Mouse (Mus musculus) stomach, embryonic 14.5 days (tissue): Measurements from ENCODE around the gene Ubash3b. TPM values are rescaled to one million over a fixed set of nuclear protein-coding genes. Genes with fewer than 3 reads are reported as not detected.

Experiments
- ATAC-seq: fragments of 200-750 bp; cut with Nextera tagmentation; 2 replicates; pipeline ENCODE4 v1.8.0; 2017; ENCODE audit warnings: low read depth, moderate TSS enrichment; ENCODE audit not compliant: insufficient number of reproducible peaks, insufficient read depth, low FRiP score
- H3K27ac ChIP-seq: fragments of 300-500 bp; sonication (generic); 2 replicates; pipeline ENCODE4 v1.5.1; 2014; ENCODE audit warnings: mild to moderate bottlenecking, low read length, moderate library complexity, mixed read lengths
- H3K27me3 ChIP-seq: fragments of 300-500 bp; sonication (generic); 2 replicates; pipeline ENCODE4 v1.6.1; 2014; ENCODE audit warnings: low read length, control low read depth, mixed read lengths; ENCODE audit not compliant: control insufficient read depth, insufficient read depth
- H3K36me3 ChIP-seq: fragments of 300-500 bp; sonication (generic); 2 replicates; pipeline ENCODE4 v1.6.1; 2014; ENCODE audit warnings: mild to moderate bottlenecking, control low read depth, low read length, moderate library complexity, mixed read lengths; ENCODE audit not compliant: control insufficient read depth, insufficient read depth
- H3K4me1 ChIP-seq: fragments of 300-500 bp; sonication (generic); 2 replicates; pipeline ENCODE4 v1.6.1; 2014; ENCODE audit warnings: low read length, control low read depth, mixed read lengths; ENCODE audit not compliant: control insufficient read depth, insufficient read depth
- H3K4me2 ChIP-seq: fragments of 300-500 bp; sonication (generic); replicated peaks from 2 replicates; pipeline ENCODE4 v1.6.1; 2014; ENCODE audit warnings: low read depth, low read length, control low read depth
- H3K4me3 ChIP-seq: fragments of 300-500 bp; sonication (generic); 2 replicates; pipeline ENCODE4 v1.5.1; 2014; ENCODE audit warnings: low read depth, low read length, control low read depth
- H3K9ac ChIP-seq: fragments of 300-500 bp; sonication (generic); replicated peaks from 2 replicates; pipeline ENCODE4 v1.6.1; 2014; ENCODE audit warnings: low read depth, mild to moderate bottlenecking, control low read depth, low read length, moderate library complexity, mixed read lengths
- H3K9me3 ChIP-seq: fragments of 300-500 bp; sonication (generic); 2 replicates; pipeline ENCODE4 v1.6.1; 2016; ENCODE audit warnings: low read depth, low read length, control low read depth; ENCODE audit not compliant: control insufficient read depth
- WGBS: fragments of 180-500 bp; shearing (Covaris S2); extraction: QIAGEN DNeasy Blood & Tissue Kit; methylation state at CpG from one replicate; pipeline ENCODE4 v1.1.7; 2014; 5-methylcytosine and 5-hydroxymethylcytosine counted together
- polyA plus RNA-seq: library from polyadenylated mRNA; unstranded; fragments of >200 nt; fragmentation: Nextera tagmentation; extraction: Ambion mirVana; gene quantifications from 2 replicates; pipeline ENCODE4 v1.2.1, GENCODE M21; 2014

Ubash3b gene
- polyA plus RNA-seq, 1 experiment from 2014 or later = 3.7 TPM

GRCm38 (mm10) chr9:41179056-41179455 lies 17.6 kb upstream of the Ubash3b start:
- Histone ChIP-seq H3K9me3 (no peaks in the 10 kb centered on the region), H3K27ac (no peak overlapping the region), H3K4me2 (no peak overlapping the region), H3K4me1 (no peaks in the 10 kb centered on the region), H3K4me3 (no peak overlapping the region), H3K9ac (no peak overlapping the region), H3K36me3 (no peaks in the 10 kb centered on the region), H3K27me3 (no peaks in the 10 kb centered on the region)
- 70% methylated on average over 5 of the region's 5 CpGs for WGBS
- no peak for ATAC-seq

- H3K9ac ChIP-seq = no peak overlapping the region
- no peaks in the 10 kb centered on the region for H3K27me3 ChIP-seq
- no peak overlapping the region for H3K4me3 ChIP-seq
- 55% methylated on average over 3 of the region's 3 CpGs for WGBS
- no peaks in the 10 kb centered on the region for H3K36me3 ChIP-seq
- no peak overlapping the region for H3K4me2 ChIP-seq
- no peak overlapping the region for H3K27ac ChIP-seq
- no peaks in the 10 kb centered on the region for H3K9me3 ChIP-seq
- H3K4me1 ChIP-seq = no peaks in the 10 kb centered on the region
- ATAC-seq = no peak
These were observed 11.7 kb upstream of the Ubash3b start for GRCm38 (mm10) chr9:41173158-41173557.

GRCm38 (mm10) chr9:41172426-41172825 lies 10.9 kb upstream of the Ubash3b start:
- ATAC-seq = no peak
- no peak overlapping the region for H3K4me2 ChIP-seq
- 74% methylated on average over 8 of the region's 8 CpGs for WGBS
- no peaks in the 10 kb centered on the region for H3K27me3 ChIP-seq
- no peaks in the 10 kb centered on the region for H3K9me3 ChIP-seq
- H3K36me3 ChIP-seq = no peaks in the 10 kb centered on the region
- no peak overlapping the region for H3K9ac ChIP-seq
- H3K4me1 ChIP-seq = no peaks in the 10 kb centered on the region
- no peak overlapping the region for H3K4me3 ChIP-seq
- H3K27ac ChIP-seq = no peak overlapping the region

- ATAC-seq = no peak
- 26% methylated on average over 8 of the region's 8 CpGs for WGBS
These were observed 8.5 kb upstream of the Ubash3b start for GRCm38 (mm10) chr9:41170026-41170425.

GRCm38 (mm10) chr9:41168656-41169055 lies 7.2 kb upstream of the Ubash3b start:
- Histone ChIP-seq H3K27me3 (no peaks in the 10 kb centered on the region), H3K4me3 (no peak overlapping the region), H3K27ac (no peak overlapping the region), H3K4me1 (no peaks in the 10 kb centered on the region), H3K9ac (no peak overlapping the region), H3K4me2 (no peak overlapping the region), H3K9me3 (no peaks in the 10 kb centered on the region), H3K36me3 (no peaks in the 10 kb centered on the region)
- WGBS = 71% methylated on average over 2 of the region's 2 CpGs
- no peak for ATAC-seq

More at GRCm38 (mm10) chr9:41170026-41170425, 8.5 kb upstream of the Ubash3b start:
- no peaks in the 10 kb centered on the region for H3K36me3 ChIP-seq
- H3K4me2 ChIP-seq = no peak overlapping the region
- no peaks in the 10 kb centered on the region for H3K4me1 ChIP-seq
- no peak overlapping the region for H3K9ac ChIP-seq
- no peaks in the 10 kb centered on the region for H3K27me3 ChIP-seq
- no peaks in the 10 kb centered on the region for H3K9me3 ChIP-seq
- H3K4me3 ChIP-seq = no peak overlapping the region
- no peak overlapping the region for H3K27ac ChIP-seq

- H3K4me3 ChIP-seq = no peak overlapping the region
- H3K9ac ChIP-seq = no peak overlapping the region
- H3K4me1 ChIP-seq = no peaks in the 10 kb centered on the region
- no peak for ATAC-seq
- no peaks in the 10 kb centered on the region for H3K36me3 ChIP-seq
- H3K4me2 ChIP-seq = no peak overlapping the region
- no peaks in the 10 kb centered on the region for H3K9me3 ChIP-seq
- no peak overlapping the region for H3K27ac ChIP-seq
- no peaks in the 10 kb centered on the region for H3K27me3 ChIP-seq
- 88% methylated on average over 6 of the region's 6 CpGs for WGBS
These were observed 6.7 kb upstream of the Ubash3b start for GRCm38 (mm10) chr9:41168206-41168605.

GRCm38 (mm10) chr9:41166886-41167285 lies 5.4 kb upstream of the Ubash3b start:
- no peak overlapping the region for H3K4me3 ChIP-seq
- H3K27ac ChIP-seq = no peak overlapping the region
- WGBS = 43% methylated on average over 9 of the region's 10 CpGs
- no peak overlapping the region for H3K4me2 ChIP-seq
- no peaks in the 10 kb centered on the region for H3K36me3 ChIP-seq
- H3K9ac ChIP-seq = no peak overlapping the region
- no peaks in the 10 kb centered on the region for H3K9me3 ChIP-seq
- no peaks in the 10 kb centered on the region for H3K4me1 ChIP-seq
- H3K27me3 ChIP-seq = no peaks in the 10 kb centered on the region
- no peak for ATAC-seq

- no peak overlapping the region for H3K4me3 ChIP-seq
These were observed 866 bp upstream of the Ubash3b start for GRCm38 (mm10) chr9:41162363-41162762.

GRCm38 (mm10) chr9:41160536-41161176 lies 841 bp downstream of the Ubash3b start:
- Histone ChIP-seq H3K9ac (no peak overlapping the region), H3K4me3 (no peak overlapping the region), H3K9me3 (no peaks in the 10 kb centered on the region), H3K36me3 (no peaks in the 10 kb centered on the region), H3K4me2 (no peak overlapping the region), H3K4me1 (peaks cover 10% of the 10 kb centered on the region; the same call in 1 of the 2 replicates), H3K27ac (no peak overlapping the region), H3K27me3 (peaks cover 3% of the 10 kb centered on the region; the same call in 1 of the 2 replicates)
- ATAC-seq = no peak
- 43% methylated on average over 7 of the region's 7 CpGs for WGBS

More at GRCm38 (mm10) chr9:41162363-41162762, 866 bp upstream of the Ubash3b start:
- WGBS = 77% methylated on average over 4 of the region's 4 CpGs
- Histone ChIP-seq H3K27ac (no peak overlapping the region), H3K27me3 (no peaks in the 10 kb centered on the region), H3K9ac (no peak overlapping the region), H3K36me3 (no peaks in the 10 kb centered on the region), H3K9me3 (no peaks in the 10 kb centered on the region), H3K4me1 (no peaks in the 10 kb centered on the region), H3K4me2 (no peak overlapping the region)
- ATAC-seq = no peak
